ENCODE assay signal across 7 mouse cellular contexts in genomic region chr10:70095506-70096270, GRCm38 (mm10). TPM values are rescaled to one million over a fixed set of nuclear protein-coding genes. Genes with fewer than 3 reads are reported as not detected.
DNase-seq lines count a peak whose midpoint lies in the region; ATAC-seq lines count a peak whose summit lies in the region.

No protein-coding gene starts in this region.

- H3K9ac ChIP-seq in embryonic facial prominence, embryonic 13.5 days, result peak overlapping the region; percentile 65
- peak overlapping the region; percentile 23 for H3K9ac ChIP-seq in intestine, embryonic 14.5 days (ENCODE audit: low read length)
- no peak overlapping the region for H3K9ac ChIP-seq in midbrain, embryonic 12.5 days (replicated peaks)

- DNase-seq in 3T3-L1 (ENCODE audit: low read depth, low spot score) (peak; percentile 60), A20 (ENCODE audit: low read depth, low spot score) (peak; percentile 77)
- DNase-seq in intestine, embryonic 14.5 days (ENCODE audit: low spot score), result no peak
- DNase-seq in layer of hippocampus, adult 9-10 months (ENCODE audit: low spot score), result no peak
- DNase-seq in urinary bladder, postnatal 36 days (ENCODE audit: low spot score in 2 of 2), result no peak

- peak overlapping the region; percentile 88 for H3K4me2 ChIP-seq in embryonic facial prominence, embryonic 13.5 days
- peak overlapping the region; percentile 89 for H3K4me2 ChIP-seq in intestine, embryonic 14.5 days (ENCODE audit: low read length)
- H3K4me2 ChIP-seq in midbrain, embryonic 12.5 days (replicated peaks), result peak overlapping the region; percentile 77

- H3K27me3 ChIP-seq in embryonic facial prominence, embryonic 13.5 days, result no peaks in the 10 kb centered on the region
- H3K27me3 ChIP-seq in intestine, embryonic 14.5 days (replicated peaks; ENCODE audit: control insufficient read depth, insufficient read depth, low read length), result no peaks in the 10 kb centered on the region
- no peaks in the 10 kb centered on the region for H3K27me3 ChIP-seq in midbrain, embryonic 12.5 days

- ATAC-seq in embryonic facial prominence, embryonic 13.5 days (ENCODE audit: insufficient number of reproducible peaks, insufficient read depth, low FRiP score, low TSS enrichment, low read depth), result no peak
- no peak for ATAC-seq in intestine, embryonic 14.5 days (replicated peaks; ENCODE audit: low FRiP score, low TSS enrichment, low read depth)
- ATAC-seq in midbrain, embryonic 12.5 days (ENCODE audit: low FRiP score, low read depth), result no peak

- H3K4me1 ChIP-seq in embryonic facial prominence, embryonic 13.5 days, result peaks cover 37% of the 10 kb centered on the region
- H3K4me1 ChIP-seq in intestine, embryonic 14.5 days (replicated peaks; ENCODE audit: control insufficient read depth, insufficient read depth, low read length), result peaks cover 33% of the 10 kb centered on the region
- peaks cover 36% of the 10 kb centered on the region for H3K4me1 ChIP-seq in midbrain, embryonic 12.5 days

- H3K27ac ChIP-seq in embryonic facial prominence, embryonic 13.5 days, result peak overlapping the region; percentile 82
- H3K27ac ChIP-seq in intestine, embryonic 14.5 days (ENCODE audit: low read depth), result peak overlapping the region; percentile 84
- peak overlapping the region; percentile 39; the same call in 1 of the 2 replicates for H3K27ac ChIP-seq in midbrain, embryonic 12.5 days (replicated peaks)

- no peaks in the 10 kb centered on the region for H3K36me3 ChIP-seq in embryonic facial prominence, embryonic 13.5 days
- H3K36me3 ChIP-seq in intestine, embryonic 14.5 days (ENCODE audit: control insufficient read depth, insufficient read depth, low read length), result no peaks in the 10 kb centered on the region
- 0 out of 2 replicates have a peak, but pooled peaks cover 3% of the 10 kb centered on the region for H3K36me3 ChIP-seq in midbrain, embryonic 12.5 days

- peak overlapping the region; percentile 93 for H3K4me3 ChIP-seq in embryonic facial prominence, embryonic 13.5 days
- H3K4me3 ChIP-seq in intestine, embryonic 14.5 days (ENCODE audit: low read depth, low read length), result peak overlapping the region; percentile 96
- H3K4me3 ChIP-seq in midbrain, embryonic 12.5 days, result peak overlapping the region; percentile 49

- H3K9me3 ChIP-seq in embryonic facial prominence, embryonic 13.5 days, result no peaks in the 10 kb centered on the region
- no peaks in the 10 kb centered on the region for H3K9me3 ChIP-seq in intestine, embryonic 14.5 days (ENCODE audit: control insufficient read depth, low read length)
- H3K9me3 ChIP-seq in midbrain, embryonic 12.5 days, result no peaks in the 10 kb centered on the region

- 18% methylated on average over 13 of the region's 13 CpGs for WGBS in embryonic facial prominence, embryonic 13.5 days
- WGBS in intestine, embryonic 14.5 days, result 13% methylated on average over 13 of the region's 13 CpGs
- WGBS in midbrain, embryonic 12.5 days, result 15% methylated on average over 13 of the region's 13 CpGs

RNA-seq across cellular contexts. Expression of gene Ccdc6, which starts 1.2 kb away (rescaled TPM):
- polyA plus RNA-seq in embryonic facial prominence, embryonic 13.5 days (2015; fragmentation: Nextera tagmentation; extraction: Ambion mirVana), result 15.5 and 16.2 TPM in 2 replicates
- 23.7 and 24.6 TPM in 2 replicates for polyA plus RNA-seq in intestine, embryonic 14.5 days (2014; fragmentation: Nextera tagmentation; extraction: Ambion mirVana)
- polyA plus RNA-seq in midbrain, embryonic 12.5 days (2016; fragmentation: Nextera tagmentation; extraction: Ambion mirVana), result 16.2 and 17.1 TPM in 2 replicates

Comparison
In these comparisons a context has a peak if more than half of its experiments do, and no peak if none do; other contexts are left out.
1. DNase-seq: peak in 3T3-L1 (single experiment) and A20 (single experiment); none in intestine, embryonic 14.5 days (single experiment), layer of hippocampus, adult 9-10 months (single experiment) and urinary bladder, postnatal 36 days (0 of 2).
2. Peak in every context shown above with its lines, with median percentiles within 50 percentile points of each other: H3K27ac ChIP-seq, H3K4me2 ChIP-seq and H3K4me3 ChIP-seq.